Mouse (Mus musculus) embryo, embryonic 10.5 days (tissue): ENCODE data around the gene Tmem81.

Experiments
- DNase-seq: peaks from one replicate; pipeline ENCODE4 v3.0.0-alpha.2; 2015; ENCODE audit warnings: low spot score

Gene Tmem81

GRCm38 (mm10) chr1:132519734-132520133 is 13.7 kb downstream of the Tmem81 start:
- no peak for DNase-seq

DNA sequence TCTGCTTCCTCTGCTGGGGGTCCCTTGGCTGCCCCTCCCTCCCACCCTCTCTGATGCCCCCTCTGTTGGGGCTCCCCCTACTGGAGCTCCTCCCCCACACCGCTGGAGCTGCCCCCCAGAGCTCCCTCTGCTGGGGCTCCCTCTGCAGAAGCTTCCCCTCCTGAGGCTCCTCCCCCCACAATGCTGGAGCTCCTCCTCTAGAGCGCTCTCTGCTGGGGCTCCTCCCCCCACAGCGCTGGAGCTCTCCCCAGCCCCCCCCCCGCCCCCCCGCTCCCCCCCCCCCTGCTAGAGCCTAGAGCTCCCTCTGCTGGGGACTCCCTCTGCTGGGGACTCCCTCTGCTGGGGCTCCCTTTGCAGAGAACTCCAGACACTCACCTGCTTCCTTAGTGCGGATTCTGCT is 14.7 kb downstream of the Tmem81 start:
- peak; percentile 66 for DNase-seq

DNA sequence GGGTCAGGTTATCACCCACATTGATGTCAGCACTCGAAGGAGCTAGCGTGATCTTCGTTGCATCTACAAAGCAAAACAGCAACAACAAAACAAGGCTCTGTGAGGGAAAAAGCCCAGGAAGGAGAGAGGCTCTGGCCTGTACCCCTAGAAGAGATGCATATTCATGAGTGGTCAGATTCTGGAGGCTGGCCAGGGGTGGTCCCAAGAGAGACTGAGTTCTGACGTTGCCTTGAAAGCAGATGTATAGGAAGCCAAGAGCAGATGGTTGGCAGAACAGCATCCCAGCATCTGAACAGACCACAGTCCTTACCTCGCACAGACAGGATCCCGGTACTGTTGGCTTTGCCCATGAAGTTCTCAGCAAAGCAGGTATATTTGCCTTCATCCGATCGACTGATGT is 17.0 kb downstream of the Tmem81 start:
- no peak for DNase-seq

GRCm38 (mm10) chr1:132523920-132524319 is 17.9 kb downstream of the Tmem81 start:
- DNase-seq: peak; percentile 60

DNA sequence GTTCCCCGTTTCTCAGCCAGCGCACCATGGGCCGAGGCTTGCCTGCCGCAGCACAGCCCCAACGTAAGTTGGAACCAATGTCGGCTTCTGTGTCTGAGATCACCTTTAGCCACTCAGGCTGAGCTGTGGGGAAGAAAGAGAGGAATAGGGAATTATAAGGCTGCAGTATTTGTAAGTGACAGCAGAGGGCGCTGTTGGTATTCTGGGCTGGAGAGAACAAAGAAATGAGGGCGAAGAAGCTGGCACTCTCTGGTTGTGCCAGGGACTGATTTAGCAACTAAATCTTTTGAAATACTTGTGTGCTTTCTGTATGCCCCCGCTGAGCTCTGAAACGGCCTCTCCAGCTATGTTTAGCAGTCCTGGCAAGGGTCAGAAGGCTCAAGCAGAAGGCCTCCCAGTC is 19.8 kb downstream of the Tmem81 start:
- peak; percentile 93 for DNase-seq

GRCm38 (mm10) chr1:132528071-132528470 is 22.0 kb downstream of the Tmem81 start:
- no peak for DNase-seq

DNA sequence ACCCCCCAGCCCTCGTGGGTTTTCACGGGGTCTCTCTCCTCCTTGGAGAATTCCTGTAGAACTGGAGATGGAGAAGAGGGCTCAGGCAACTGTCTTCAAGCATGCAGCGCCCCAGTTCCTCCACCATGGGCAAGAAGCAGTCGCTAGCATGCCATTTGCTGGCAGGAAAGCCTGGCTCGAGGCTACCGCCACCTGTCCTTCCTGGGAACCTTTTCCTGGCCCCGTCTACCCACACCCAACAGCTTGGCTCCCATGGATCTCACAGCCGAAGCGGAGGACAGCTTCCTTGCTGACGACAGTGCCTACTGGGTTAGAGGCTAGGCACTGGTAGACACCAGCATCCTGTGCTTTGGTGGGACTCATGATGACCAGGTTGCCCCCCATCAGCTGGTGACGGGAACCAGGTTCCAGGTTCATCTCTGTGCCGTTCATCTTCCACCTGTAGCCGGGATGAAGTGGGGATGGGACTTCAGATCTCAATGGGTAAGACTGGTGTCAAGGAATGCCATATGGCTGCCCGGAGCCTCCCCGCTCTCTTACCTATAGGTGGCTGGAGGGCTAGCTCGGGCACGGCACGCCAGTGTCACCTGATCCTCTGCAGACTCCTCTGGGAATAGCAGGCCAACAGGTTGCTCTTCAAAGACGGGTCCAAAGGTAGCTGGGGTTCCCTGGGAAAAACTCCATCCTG is 22.8 kb downstream of the Tmem81 start:
- no peak for DNase-seq

DNA sequence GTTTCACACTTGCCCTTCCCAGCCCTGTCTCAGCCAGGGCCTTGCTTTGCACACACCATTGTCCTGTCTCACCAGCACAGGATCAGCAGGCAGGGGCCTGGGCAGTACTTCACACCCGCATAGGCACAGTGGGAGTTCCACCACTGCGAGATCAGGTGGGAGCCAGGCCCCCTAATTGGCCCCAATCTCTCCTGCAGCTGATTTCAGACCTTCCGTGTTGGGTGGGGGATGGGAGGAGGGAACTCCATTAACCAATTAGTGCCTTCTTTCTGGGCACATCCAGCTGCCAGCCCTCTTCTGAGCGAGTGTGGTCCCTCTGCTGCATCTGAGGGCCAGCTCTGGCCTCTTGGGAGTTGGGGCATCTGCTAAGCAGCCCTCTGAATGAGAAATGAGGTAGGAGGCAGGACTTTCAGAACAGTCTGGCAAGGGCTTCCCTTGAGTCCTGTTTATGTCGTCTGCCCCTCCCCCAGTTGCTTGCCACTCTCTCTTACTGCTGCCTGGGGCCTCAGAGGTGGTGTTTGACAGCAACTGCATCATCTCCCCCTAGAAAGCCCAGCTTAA is 24.7 kb downstream of the Tmem81 start:
- peak; percentile 55 for DNase-seq

DNA sequence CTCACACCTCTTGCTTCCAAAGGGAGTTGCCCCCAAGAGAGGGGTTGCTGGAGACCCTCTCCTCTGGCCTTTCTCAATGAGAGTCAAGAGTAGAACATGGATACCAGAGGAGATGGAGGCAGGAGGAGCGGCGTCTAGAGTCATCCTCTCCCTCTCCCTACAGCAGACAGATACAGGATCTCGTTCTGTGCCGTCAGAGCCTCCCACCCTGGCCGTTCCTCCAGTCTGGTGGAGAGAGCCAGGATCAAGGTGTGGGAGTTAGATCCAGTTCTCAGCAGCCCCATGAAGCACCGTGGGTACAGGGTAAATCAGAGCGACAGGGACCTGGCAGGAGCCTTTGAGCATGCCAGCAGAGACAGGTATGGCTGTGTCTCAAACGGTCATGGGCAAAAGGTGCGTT is 26.5 kb downstream of the Tmem81 start:
- no peak for DNase-seq

DNA sequence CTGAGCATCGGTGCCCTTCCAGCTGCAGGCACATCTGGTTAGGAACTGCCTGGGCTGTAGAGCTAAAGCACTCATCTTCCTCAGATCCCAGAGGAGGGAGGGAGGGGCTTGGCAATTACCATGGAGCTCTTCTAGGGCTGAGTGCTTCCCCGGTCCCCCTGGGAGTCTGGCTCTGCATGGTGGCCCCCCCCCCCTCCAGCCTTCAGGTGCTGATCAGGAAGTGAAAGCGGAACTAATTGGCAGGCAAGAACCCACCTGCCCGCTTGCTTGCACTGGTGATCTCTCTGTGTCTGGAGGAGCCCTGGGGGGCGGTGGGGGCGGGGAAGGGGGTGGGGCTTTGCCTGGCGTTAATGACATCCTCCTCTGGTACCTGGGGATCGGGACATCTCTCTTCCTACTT is 27.8 kb downstream of the Tmem81 start:
- DNase-seq: no peak

DNA sequence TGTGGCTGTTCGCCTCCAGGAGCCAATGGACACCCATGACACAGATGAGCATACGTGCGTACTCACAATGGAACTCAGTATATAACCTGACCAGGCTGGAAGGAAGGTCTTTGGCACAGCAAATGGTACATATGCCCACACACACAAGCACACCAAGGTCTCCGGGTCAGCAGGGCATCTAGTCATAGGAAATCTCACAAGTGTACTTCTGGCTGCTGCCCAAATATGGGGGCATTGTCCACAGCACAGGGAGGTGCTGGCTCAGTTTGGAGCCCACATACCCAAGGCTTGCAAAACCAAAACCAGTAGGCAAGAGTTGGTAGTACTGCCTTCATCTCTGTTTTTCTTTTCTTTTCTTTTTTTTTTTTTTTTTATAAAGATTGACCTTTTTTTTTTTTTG is 29.5 kb downstream of the Tmem81 start:
- DNase-seq: no peak

- DNase-seq: no peak
Observed at GRCm38 (mm10) chr1:132536416-132536815, 30.4 kb downstream of the Tmem81 start.

DNA sequence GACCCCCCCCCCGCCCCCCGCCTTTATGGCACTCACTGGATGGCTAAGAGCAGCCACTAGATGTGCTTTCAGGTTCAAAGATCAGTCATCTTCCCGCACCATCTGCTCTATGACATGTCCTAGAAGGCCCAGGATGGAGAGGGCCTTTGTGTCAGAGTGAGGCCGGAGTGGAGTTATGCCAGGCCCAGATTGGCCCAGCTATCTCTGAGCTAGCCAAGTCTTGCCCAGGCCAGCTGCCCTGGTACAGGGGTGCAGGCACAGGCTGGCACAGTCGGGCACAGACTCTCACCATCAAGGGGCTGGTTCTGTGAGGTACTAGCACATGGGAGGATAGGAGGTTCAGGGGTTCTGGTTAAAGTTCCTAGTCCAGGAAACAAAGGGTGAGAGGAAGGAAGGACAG is 31.7 kb downstream of the Tmem81 start:
- DNase-seq: no peak

- DNase-seq: no peak
Observed at GRCm38 (mm10) chr1:132540701-132541100, 34.7 kb downstream of the Tmem81 start.

GRCm38 (mm10) chr1:132541171-132541823 is 35.3 kb downstream of the Tmem81 start:
- peak; percentile 80 for DNase-seq

DNA sequence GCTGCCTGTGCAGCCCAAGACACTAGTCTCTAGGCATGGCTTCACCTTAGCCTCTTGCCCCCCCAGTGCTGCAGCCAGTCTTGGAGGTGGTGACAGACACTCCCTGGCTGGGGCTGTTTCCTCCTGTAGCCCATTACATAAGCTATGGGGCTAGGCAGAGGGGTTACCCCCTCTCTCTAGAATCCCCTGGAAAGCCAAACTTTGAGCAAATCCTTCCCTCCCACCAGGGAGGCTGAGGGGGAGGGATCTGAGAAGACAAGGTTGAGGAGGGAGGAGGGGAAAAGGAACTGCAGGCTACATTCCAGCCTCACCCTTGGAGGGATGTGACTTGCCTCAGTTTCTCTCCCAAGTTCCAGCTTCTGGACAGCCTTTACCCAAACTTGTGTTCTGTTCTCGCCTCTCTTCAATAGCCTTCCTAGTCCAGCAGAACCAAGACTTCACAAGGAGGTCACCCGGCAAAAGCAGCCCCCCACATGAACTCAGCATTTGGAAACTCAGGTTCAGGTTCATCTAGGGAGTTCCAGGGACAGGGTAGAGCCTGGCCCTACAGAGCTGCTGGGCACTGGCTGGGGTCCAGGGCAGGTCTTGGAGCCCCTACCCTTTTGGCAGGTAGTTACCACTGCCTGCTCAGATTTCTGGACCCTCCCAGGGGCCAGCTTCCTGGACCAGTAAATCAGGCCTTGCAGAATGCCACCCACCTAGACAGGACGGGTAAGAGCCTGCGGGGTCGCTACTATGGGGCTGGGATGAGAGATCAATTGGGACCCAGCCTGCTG is 36.0 kb downstream of the Tmem81 start:
- no peak for DNase-seq

- peak; percentile 71 for DNase-seq
Observed at GRCm38 (mm10) chr1:132542762-132543306, 36.8 kb downstream of the Tmem81 start, which contains the start of gene Cntn2. Gene Cntn2, minus strand, starts transcription at chr1:132543256.

GRCm38 (mm10) chr1:132543789-132544188 is 37.8 kb downstream of the Tmem81 start:
- no peak for DNase-seq

DNA sequence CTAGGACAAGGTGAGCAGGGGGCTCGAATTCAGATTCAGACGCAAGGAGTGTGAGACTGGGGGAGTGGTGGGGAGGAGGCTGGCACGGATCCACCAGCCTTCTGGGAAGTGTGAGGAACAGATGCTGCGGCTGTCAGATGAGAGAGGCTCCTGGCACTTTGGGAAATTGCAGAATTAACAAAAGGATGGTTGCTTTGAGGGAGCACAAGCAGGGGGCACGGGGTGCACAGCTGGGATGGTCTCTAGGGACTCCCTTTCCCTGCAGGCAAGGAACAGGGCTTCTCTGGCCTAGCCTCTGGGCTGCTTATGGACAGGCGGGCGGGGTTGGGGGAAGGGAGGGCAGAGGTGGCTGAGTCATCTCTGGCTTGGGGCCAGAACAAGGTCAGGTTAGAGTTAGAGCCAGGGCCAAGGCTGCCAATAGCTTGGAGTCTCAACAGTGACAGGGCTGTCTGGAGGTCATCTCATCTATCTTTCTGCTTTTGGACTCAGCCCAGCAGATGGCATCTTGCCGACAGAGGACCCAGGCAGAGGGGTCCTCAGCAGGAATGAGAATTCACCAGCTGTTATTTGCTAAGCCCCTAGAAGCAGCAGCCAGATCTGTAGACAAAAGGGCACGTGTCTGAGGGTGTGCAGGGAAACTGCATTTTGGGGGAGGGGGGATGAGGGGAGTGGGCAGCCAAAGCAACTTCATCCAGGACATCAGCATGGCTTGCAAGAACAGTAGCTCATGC is 52.0 kb downstream of the Tmem81 start:
- DNase-seq: peak; percentile 76
